Mouse (Mus musculus): Measurements from ENCODE around the gene Sipa1l3.

The Sipa1l3 gene

GRCm38 (mm10) chr7:29518421-29519210 is at the start of gene Sipa1l3:
TSS of gene Sipa1l3 (minus strand) at chr7:29518641.
- DNase-seq (ENCODE audit: low read depth), result peak; percentile 95

- no peak for DNase-seq (ENCODE audit: low read depth)
Observed at GRCm38 (mm10) chr7:29563006-29563405, 44.6 kb upstream of the Sipa1l3 start.

GRCm38 (mm10) chr7:29561046-29561445 is 42.6 kb upstream of the Sipa1l3 start:
- DNase-seq (ENCODE audit: low read depth), result no peak

GRCm38 (mm10) chr7:29559290-29559689 is 40.8 kb upstream of the Sipa1l3 start:
- DNase-seq (ENCODE audit: low read depth), result peak; percentile 12

GRCm38 (mm10) chr7:29558744-29559143 is 40.3 kb upstream of the Sipa1l3 start:
- no peak for DNase-seq (ENCODE audit: low read depth)

GRCm38 (mm10) chr7:29556283-29556682 is 37.8 kb upstream of the Sipa1l3 start:
- no peak for DNase-seq (ENCODE audit: low read depth)

- DNase-seq (ENCODE audit: low read depth), result no peak
Observed at GRCm38 (mm10) chr7:29555521-29555920, 37.1 kb upstream of the Sipa1l3 start.

- DNase-seq (ENCODE audit: low read depth), result no peak
Observed at GRCm38 (mm10) chr7:29555051-29555450, 36.6 kb upstream of the Sipa1l3 start.

GRCm38 (mm10) chr7:29550691-29551090 is 32.2 kb upstream of the Sipa1l3 start:
- DNase-seq (ENCODE audit: low read depth), result no peak

GRCm38 (mm10) chr7:29541608-29542007 is 23.2 kb upstream of the Sipa1l3 start:
- DNase-seq (ENCODE audit: low read depth), result no peak

- DNase-seq (ENCODE audit: low read depth), result no peak
Observed at GRCm38 (mm10) chr7:29541186-29541585, 22.7 kb upstream of the Sipa1l3 start.

GRCm38 (mm10) chr7:29540631-29541030 is 22.2 kb upstream of the Sipa1l3 start:
- no peak for DNase-seq (ENCODE audit: low read depth)

- DNase-seq (ENCODE audit: low read depth), result peak; percentile 70
Observed at GRCm38 (mm10) chr7:29523700-29524099, 5.3 kb upstream of the Sipa1l3 start.

GRCm38 (mm10) chr7:29521841-29522575 is 3.6 kb upstream of the Sipa1l3 start:
- peak; percentile 85 for DNase-seq (ENCODE audit: low read depth)

- DNase-seq (ENCODE audit: low read depth), result no peak
Observed at GRCm38 (mm10) chr7:29521365-29521764, 2.9 kb upstream of the Sipa1l3 start.

- DNase-seq (ENCODE audit: low read depth), result no peak
Observed at GRCm38 (mm10) chr7:29520794-29521193, 2.4 kb upstream of the Sipa1l3 start.

GRCm38 (mm10) chr7:29519211-29519550 is 740 bp upstream of the Sipa1l3 start:
- no peak for DNase-seq (ENCODE audit: low read depth)

GRCm38 (mm10) chr7:29518054-29518420 is 404 bp downstream of the Sipa1l3 start:
- no peak for DNase-seq (ENCODE audit: low read depth)

- DNase-seq (ENCODE audit: low read depth), result no peak
Observed at GRCm38 (mm10) chr7:29517178-29517577, 1.3 kb downstream of the Sipa1l3 start.

GRCm38 (mm10) chr7:29515652-29516051 is 2.8 kb downstream of the Sipa1l3 start:
- no peak for DNase-seq (ENCODE audit: low read depth)

- DNase-seq (ENCODE audit: low read depth), result no peak
Observed at GRCm38 (mm10) chr7:29512729-29513128, 5.7 kb downstream of the Sipa1l3 start.

- no peak for DNase-seq (ENCODE audit: low read depth)
Observed at GRCm38 (mm10) chr7:29511598-29512275, 6.7 kb downstream of the Sipa1l3 start.

- DNase-seq (ENCODE audit: low read depth), result no peak
Observed at GRCm38 (mm10) chr7:29508522-29508921, 9.9 kb downstream of the Sipa1l3 start.

Measured in naive thymus-derived CD4-positive, alpha-beta T cell, adult 2 months (primary cell).